In genomic region chr4:116650924-116651796, GRCm38 (mm10) we compare ENCODE assay signal across 8 mouse cellular contexts. TPM values are rescaled to one million over a fixed set of nuclear protein-coding genes. Genes with fewer than 3 reads are reported as not detected.
DNase-seq lines count a peak whose midpoint lies in the region; ATAC-seq and TF ChIP-seq lines count a peak whose summit lies in the region.

Gene Akr1a1, minus strand, starts transcription at chr4:116651680.

- no peak for DNase-seq in Patski (ENCODE audit: low read depth, low spot score)
- peak; percentile 88 to 92 for DNase-seq in cerebellum, postnatal 14 days
- peak; percentile 85 to 90 for DNase-seq in frontal cortex, postnatal 25 days (ENCODE audit: low spot score in 2 of 2)
- peak; percentile 92 for DNase-seq in hindbrain, embryonic 14.5 days (ENCODE audit: low spot score)
- peak; percentile 94 to 95 for DNase-seq in layer of hippocampus, postnatal 36 days
- DNase-seq in lung, postnatal 36 days: peak; percentile 96
- peak; percentile 96 for DNase-seq in retina, postnatal 1 day
- DNase-seq in urinary bladder, adult 18-20 months (ENCODE audit: low spot score in 2 of 2): peak; percentile 89 to 90

- peak within 1 kb of the TSS; percentile 83 for H3K27ac ChIP-seq in hindbrain, embryonic 14.5 days

- H3K9me3 ChIP-seq in hindbrain, embryonic 14.5 days (ENCODE audit: control insufficient read depth, low read length): no peaks in the 10 kb centered on the region

- POLR2A ChIA-PET in Patski (lab: Charles Lee): interaction anchor here (0.5 to 1.4 kb wide), 4 partner anchors 10 to 34 kb away, joined by 3 to 6 read pairs (median 3); partner anchors contain the start of gene Prdx1

- in situ Hi-C loops in Patski (cut with MboI; ENCODE audit: low pct_unique_long_range_greater_than_20kb): no loop called here

- TF ChIP-seq CTCF in Patski (IDR thresholded peaks at IDR 0.05): no peak

- peaks cover 35% of the 10 kb centered on the region for H3K4me1 ChIP-seq in hindbrain, embryonic 14.5 days (replicated peaks; ENCODE audit: control insufficient read depth, insufficient read depth, low read length)

- peak; percentile 76 for ATAC-seq in Patski
- ATAC-seq in hindbrain, embryonic 14.5 days (ENCODE audit: low FRiP score): peak; percentile 100

- H3K36me3 ChIP-seq in hindbrain, embryonic 14.5 days (replicated peaks; ENCODE audit: control insufficient read depth, insufficient read depth): peaks cover 22% of the 10 kb centered on the region

- CTCF ChIA-PET in Patski (lab: Charles Lee): interaction anchor here (1.3 to 1.4 kb wide), 2 partner anchors 9 to 10 kb away, joined by 3 to 6 read pairs; no protein-coding TSS in a partner anchor

- WGBS in hindbrain, embryonic 14.5 days: under 1% methylated on average over 39 of the region's 39 CpGs

- H3K4me3 ChIP-seq in hindbrain, embryonic 14.5 days (replicated peaks; ENCODE audit: low read length): peak within 1 kb of the TSS; percentile 65

- H3K9ac ChIP-seq in hindbrain, embryonic 14.5 days: peak within 1 kb of the TSS; percentile 80

- no peaks in the 10 kb centered on the region for H3K27me3 ChIP-seq in Patski
- H3K27me3 ChIP-seq in hindbrain, embryonic 14.5 days (ENCODE audit: control insufficient read depth, insufficient read depth, low read length): no peaks in the 10 kb centered on the region

- peak within 1 kb of the TSS; percentile 91 for H3K4me2 ChIP-seq in hindbrain, embryonic 14.5 days (replicated peaks)

RNA-seq across cellular contexts. Expression of gene Akr1a1, which starts in this region (rescaled TPM):
- 517 TPM for polyA plus RNA-seq in Patski (2021)
- polyA plus RNA-seq in hindbrain, embryonic 14.5 days (2014; fragmentation: Nextera tagmentation; extraction: Ambion mirVana): 712 and 742 TPM in 2 replicates
- total RNA-seq in layer of hippocampus, postnatal 36 days (2021): 100 to 1,000 TPM; 372 to 396 TPM
